10 mouse cellular contexts compared by ENCODE assay signal in genomic region chr4:136833619-136834351, GRCm38 (mm10). TPM values are rescaled to one million over a fixed set of nuclear protein-coding genes. Genes with fewer than 3 reads are reported as not detected.
DNase-seq lines count a peak whose midpoint lies in the region; ATAC-seq and TF ChIP-seq lines count a peak whose summit lies in the region.
"Had no signal": no experiment of that assay in that cellular context is flagged by ENCODE, and none has a peak within 500 bp of the region (broad histone marks: within the 10 kb centered on the region; RNA-seq: fewer than 3 reads in every experiment).

No protein-coding gene starts in this region.

- no peak for TF ChIP-seq CTCF in ES-Bruce4 (IDR thresholded peaks at IDR 0.05; ENCODE audit: low read depth, low read length)

- 69% methylated on average over 21 of the region's 21 CpGs for WGBS in heart, embryonic 15.5 days
- WGBS in forebrain, embryonic 12.5 days: 51% methylated on average over 21 of the region's 21 CpGs
- 33% methylated on average over 21 of the region's 21 CpGs for whole genome bisulfite sequencing in limb, embryonic 15.5 days

- H3K36me3 ChIP-seq in heart, embryonic 15.5 days: no peaks in the 10 kb centered on the region
- H3K36me3 ChIP-seq in ES-Bruce4 (ENCODE audit: control insufficient read depth, insufficient read depth, low read length, poor library complexity, severe bottlenecking): no peaks in the 10 kb centered on the region
- H3K36me3 ChIP-seq in forebrain, embryonic 12.5 days (replicated peaks): no peaks in the 10 kb centered on the region
- no peaks in the 10 kb centered on the region for H3K36me3 ChIP-seq in limb, embryonic 15.5 days
- H3K36me3 ChIP-seq: liver, embryonic 15.5 days had no signal

- no peak overlapping the region for H3K27ac ChIP-seq in heart, embryonic 15.5 days
- H3K27ac ChIP-seq in ES-Bruce4 (ENCODE audit: insufficient read depth, low read length): no peak overlapping the region
- peak overlapping the region; percentile 100; the same call in 1 of the 2 replicates for H3K27ac ChIP-seq in forebrain, embryonic 12.5 days
- peak overlapping the region; percentile 95 for H3K27ac ChIP-seq in limb, embryonic 15.5 days
- H3K27ac ChIP-seq: liver, embryonic 15.5 days had no signal

- intact Hi-C loops in left cerebral cortex, postnatal 10 days (cut with DNase I): loop anchor here (10.0 kb wide), 1 partner anchor 89 kb away; no protein-coding TSS in a partner anchor

- H3K9ac ChIP-seq in heart, embryonic 15.5 days: no peak overlapping the region
- H3K9ac ChIP-seq in ES-Bruce4 (ENCODE audit: low read depth, poor library complexity, severe bottlenecking): 0 out of 2 replicates have a peak overlapping the region, but pooled peaks have one; percentile 12
- H3K9ac ChIP-seq in forebrain, embryonic 12.5 days: peak overlapping the region; percentile 100
- no peak overlapping the region for H3K9ac ChIP-seq in limb, embryonic 15.5 days
- H3K9ac ChIP-seq: liver, embryonic 15.5 days had no signal

- TF ChIP-seq POLR2A in ES-Bruce4 (IDR thresholded peaks at IDR 0.05; ENCODE audit: insufficient read depth, low read length): no peak

- no peaks in the 10 kb centered on the region for H3K9me3 ChIP-seq in heart, embryonic 15.5 days (replicated peaks)
- H3K9me3 ChIP-seq in ES-Bruce4 (replicated peaks; ENCODE audit: control insufficient read depth, insufficient read depth, low read length, poor library complexity, severe bottlenecking): no peaks in the 10 kb centered on the region
- H3K9me3 ChIP-seq in forebrain, embryonic 12.5 days: no peaks in the 10 kb centered on the region
- H3K9me3 ChIP-seq in limb, embryonic 15.5 days: no peaks in the 10 kb centered on the region
- H3K9me3 ChIP-seq: liver, embryonic 15.5 days had no signal

- DNase-seq in heart, adult 11 months: no peak
- DNase-seq in embryo, embryonic 11 days: no peak
- DNase-seq in left cerebral cortex, postnatal 10 days (ENCODE audit: extremely low spot score in 1 of 2, low spot score in 2 of 2): no peak

- peak overlapping the region; percentile 64 for H3K4me3 ChIP-seq in heart, embryonic 15.5 days
- H3K4me3 ChIP-seq in ES-Bruce4 (ENCODE audit: low read depth, low read length): no peak overlapping the region
- peak overlapping the region; percentile 99 for H3K4me3 ChIP-seq in forebrain, embryonic 12.5 days (replicated peaks)
- peak overlapping the region; percentile 80 for H3K4me3 ChIP-seq in limb, embryonic 15.5 days
- H3K4me3 ChIP-seq: liver, embryonic 15.5 days had no signal

- H3K27me3 ChIP-seq in heart, embryonic 15.5 days: peaks cover 89% of the 10 kb centered on the region
- H3K27me3 ChIP-seq in ES-Bruce4 (ENCODE audit: control insufficient read depth, insufficient read depth, low read length, poor library complexity, severe bottlenecking): no peaks in the 10 kb centered on the region
- H3K27me3 ChIP-seq in forebrain, embryonic 12.5 days: no peaks in the 10 kb centered on the region
- H3K27me3 ChIP-seq in limb, embryonic 15.5 days: peaks cover 10% of the 10 kb centered on the region

- no peak for TF ChIP-seq EP300 in ES-Bruce4 (IDR thresholded peaks at IDR 0.05; ENCODE audit: insufficient read depth, low read depth, low read length)

- H3K4me2 ChIP-seq in heart, embryonic 15.5 days: peak overlapping the region; percentile 95
- peak overlapping the region; percentile 96 for H3K4me2 ChIP-seq in forebrain, embryonic 12.5 days
- H3K4me2 ChIP-seq in limb, embryonic 15.5 days: peak overlapping the region; percentile 95

- no peak for ATAC-seq in heart, embryonic 15.5 days (replicated peaks; ENCODE audit: insufficient number of reproducible peaks, insufficient read depth, low FRiP score, low read depth)
- no peak for ATAC-seq in forebrain, embryonic 12.5 days (ENCODE audit: low FRiP score)
- peak; percentile 42 for ATAC-seq in limb, embryonic 15.5 days (ENCODE audit: insufficient number of reproducible peaks, low FRiP score, low TSS enrichment, low read depth)
- ATAC-seq in megakaryocyte progenitor cell, adult 5-6 weeks (replicated peaks; ENCODE audit: poor library complexity): no peak

- peaks cover 45% of the 10 kb centered on the region for H3K4me1 ChIP-seq in heart, embryonic 15.5 days (replicated peaks)
- peaks cover 11% of the 10 kb centered on the region for H3K4me1 ChIP-seq in ES-Bruce4 (ENCODE audit: control insufficient read depth, insufficient read depth, low read length)
- H3K4me1 ChIP-seq in forebrain, embryonic 12.5 days: peaks cover 85% of the 10 kb centered on the region
- H3K4me1 ChIP-seq in limb, embryonic 15.5 days: peaks cover 77% of the 10 kb centered on the region

RNA-seq across cellular contexts. Expression of gene Ephb2, which starts 2.0 kb away (rescaled TPM):
- 1.3 and 3.3 TPM in 2 replicates for polyA plus RNA-seq in heart, embryonic 15.5 days (2015; fragmentation: Nextera tagmentation; extraction: Ambion mirVana)
- 15.1 and 15.5 TPM in 2 replicates for polyA plus RNA-seq in ES-Bruce4 (2011; ENCODE audit: insufficient read depth, insufficient read length, low read depth, missing spikeins)
- 20.3 and 30.2 TPM in 2 replicates for polyA plus RNA-seq in forebrain, embryonic 12.5 days (2016; fragmentation: Nextera tagmentation; extraction: Ambion mirVana)
- 7.3 and 11.3 TPM in 2 replicates for polyA plus RNA-seq in limb, embryonic 15.5 days (2015; fragmentation: Nextera tagmentation; extraction: Ambion mirVana)
- 10 to 100 TPM; 45.5 to 46.0 TPM for total RNA-seq in left cerebral cortex, postnatal 10 days (2021)
- 0.44 and 1.2 TPM in 2 replicates for total RNA-seq in megakaryocyte progenitor cell, adult 5-6 weeks (2015)
- 1.0 and 3.0 TPM in 2 replicates for total RNA-seq in megakaryocyte progenitor cell, adult 5-6 weeks (2017)

RNA-seq across cellular contexts. Expression of gene C1qb, which starts 52.2 kb away (rescaled TPM):
- polyA plus RNA-seq in heart, embryonic 15.5 days (2015; fragmentation: Nextera tagmentation; extraction: Ambion mirVana): 43.1 and 60.2 TPM in 2 replicates
- not detected in 2 replicates for polyA plus RNA-seq in ES-Bruce4 (2011; ENCODE audit: insufficient read depth, insufficient read length, low read depth, missing spikeins)
- polyA plus RNA-seq in forebrain, embryonic 12.5 days (2016; fragmentation: Nextera tagmentation; extraction: Ambion mirVana): 16.0 and 18.8 TPM in 2 replicates
- 75.5 and 83.3 TPM in 2 replicates for polyA plus RNA-seq in limb, embryonic 15.5 days (2015; fragmentation: Nextera tagmentation; extraction: Ambion mirVana)
- 10 to 100 TPM; 32.0 to 36.7 TPM for total RNA-seq in left cerebral cortex, postnatal 10 days (2021)
- 0.79 TPM in 1 of 2 replicates, not detected in the other for total RNA-seq in megakaryocyte progenitor cell, adult 5-6 weeks (2015)
- 0.08 TPM in 1 of 2 replicates, not detected in the other for total RNA-seq in megakaryocyte progenitor cell, adult 5-6 weeks (2017)
- total RNA-seq: MEL had no signal

RNA-seq across cellular contexts. Expression of gene C1qc, which starts 59.1 kb away (rescaled TPM):
- polyA plus RNA-seq in heart, embryonic 15.5 days (2015; fragmentation: Nextera tagmentation; extraction: Ambion mirVana): 23.8 and 32.9 TPM in 2 replicates
- not detected in 2 replicates for polyA plus RNA-seq in ES-Bruce4 (2011; ENCODE audit: insufficient read depth, insufficient read length, low read depth, missing spikeins)
- 9.5 and 10.2 TPM in 2 replicates for polyA plus RNA-seq in forebrain, embryonic 12.5 days (2016; fragmentation: Nextera tagmentation; extraction: Ambion mirVana)
- polyA plus RNA-seq in limb, embryonic 15.5 days (2015; fragmentation: Nextera tagmentation; extraction: Ambion mirVana): 34.8 and 47.1 TPM in 2 replicates
- total RNA-seq in left cerebral cortex, postnatal 10 days (2021): 10 to 100 TPM; 30.0 to 36.2 TPM
- 0.37 and 0.54 TPM in 2 replicates for total RNA-seq in megakaryocyte progenitor cell, adult 5-6 weeks (2015)
- total RNA-seq in megakaryocyte progenitor cell, adult 5-6 weeks (2017): 2.2 TPM in 1 of 2 replicates, not detected in the other
- total RNA-seq: MEL had no signal

Comparison
In these comparisons a context has a peak if more than half of its experiments do, and no peak if none do; other contexts are left out.
1. H3K27ac ChIP-seq: peak in forebrain, embryonic 12.5 days (single experiment) and limb, embryonic 15.5 days (single experiment); none in heart, embryonic 15.5 days (single experiment) and ES-Bruce4 (single experiment).
2. H3K9ac ChIP-seq: peak in ES-Bruce4 (single experiment) and forebrain, embryonic 12.5 days (single experiment); none in heart, embryonic 15.5 days (single experiment) and limb, embryonic 15.5 days (single experiment).
3. RNA of gene C1qb, which starts 52.2 kb away (polyA plus RNA-seq): 75.5 to 83.3 TPM in limb, embryonic 15.5 days, 43.1 to 60.2 TPM in heart, embryonic 15.5 days and 16.0 to 18.8 TPM in forebrain, embryonic 12.5 days; not detected in ES-Bruce4; every median in the first group is over 10 times any median in the second.
4. RNA of gene C1qc, which starts 59.1 kb away (polyA plus RNA-seq): 34.8 to 47.1 TPM in limb, embryonic 15.5 days, 23.8 to 32.9 TPM in heart, embryonic 15.5 days and 9.5 to 10.2 TPM in forebrain, embryonic 12.5 days; not detected in ES-Bruce4; every median in the first group is over 10 times any median in the second.
5. Peak in every context shown above with its lines, with median percentiles within 50 percentile points of each other: H3K4me2 ChIP-seq.